Mouse (Mus musculus): Measurements from ENCODE around the gene Dnah12.

GRCm38 (mm10) chr14:26658178-26658577 lies 34.9 kb upstream of the Dnah12 start:
- TF ChIP-seq GATA1 (IDR thresholded peaks at IDR 0.05; ENCODE audit: low read length) = no peak
- TF ChIP-seq TAL1 (IDR thresholded peaks at IDR 0.05; ENCODE audit: low read length) = no peak
